Mouse (Mus musculus) kidney, embryonic 15.5 days (tissue): ENCODE measurements at regions not wholly inside any gene's neighbourhood (a gene's known extent, or its start where the extent isn't known, plus 50 kb on each side); places are given as distances from the start of the nearest gene placed in this dataset.
"Not testable (repeated sequence)": the region's sequence is repeated elsewhere in the genome, so short reads cannot be mapped to it uniquely, and the experiment has no call there.

Source experiments
- ATAC-seq: fragments of 200-750 bp; cut with Nextera tagmentation; replicated peaks from 2 replicates; pipeline ENCODE4 v1.8.0; 2017; ENCODE audit warnings: moderate TSS enrichment; ENCODE audit not compliant: low FRiP score
- H3K27ac ChIP-seq: fragments of 300-500 bp; sonication (generic); 2 replicates; pipeline ENCODE4 v1.5.1; 2015; ENCODE audit warnings: mild to moderate bottlenecking, inconsistent platforms
- H3K27me3 ChIP-seq: fragments of 300-500 bp; sonication (generic); 2 replicates; pipeline ENCODE4 v1.6.1; 2015; ENCODE audit warnings: inconsistent platforms
- H3K36me3 ChIP-seq: fragments of 300-500 bp; sonication (generic); 2 replicates; pipeline ENCODE4 v1.6.1; 2015; ENCODE audit warnings: inconsistent platforms
- H3K4me1 ChIP-seq: fragments of 300-500 bp; sonication (generic); 2 replicates; pipeline ENCODE4 v1.6.1; 2015; ENCODE audit warnings: inconsistent platforms
- H3K4me2 ChIP-seq: fragments of 300-500 bp; sonication (generic); 2 replicates; pipeline ENCODE4 v1.6.1; 2015; ENCODE audit warnings: moderate library complexity, mild to moderate bottlenecking, inconsistent platforms
- H3K4me3 ChIP-seq: fragments of 300-500 bp; sonication (generic); replicated peaks from 2 replicates; pipeline ENCODE4 v1.5.1; 2015; ENCODE audit warnings: mild to moderate bottlenecking, inconsistent platforms
- H3K9ac ChIP-seq: fragments of 300-500 bp; sonication (generic); 2 replicates; pipeline ENCODE4 v1.6.1; 2015; ENCODE audit warnings: mild to moderate bottlenecking, inconsistent platforms
- H3K9me3 ChIP-seq: fragments of 300-500 bp; sonication (generic); replicated peaks from 2 replicates; pipeline ENCODE4 v1.6.1; 2016; ENCODE audit warnings: inconsistent platforms
- WGBS: fragments of 180-500 bp; shearing (Covaris S2); methylation state at CpG from one replicate; pipeline ENCODE4 v1.1.7; 2015; ENCODE audit warnings: mixed read lengths; 5-methylcytosine and 5-hydroxymethylcytosine counted together

DNA sequence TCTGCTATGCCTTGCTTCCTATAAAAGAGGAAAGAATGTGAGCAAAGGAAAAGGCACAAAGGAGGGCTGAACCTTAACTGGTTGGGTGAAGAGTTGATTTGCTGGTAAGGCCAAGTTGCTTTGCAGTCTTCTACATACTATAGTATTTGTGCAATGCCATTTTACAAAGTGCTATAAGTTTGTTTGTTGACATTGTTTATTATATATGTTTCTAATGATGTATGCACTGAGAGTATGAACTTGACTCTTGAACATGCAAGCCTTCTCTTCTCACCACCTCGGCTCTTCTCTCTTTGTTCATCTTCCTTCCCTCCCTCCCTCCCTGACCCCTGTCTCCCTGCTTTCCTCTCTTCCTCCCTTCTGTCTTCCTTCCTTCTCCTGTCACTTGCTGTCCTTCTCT lies 135.9 kb upstream of the 1700056E22Rik start:
- H3K36me3 ChIP-seq = no peaks in the 10 kb centered on the region
- no peak overlapping the region for H3K4me2 ChIP-seq
- H3K9ac ChIP-seq = no peak overlapping the region
- H3K9me3 ChIP-seq = no peaks in the 10 kb centered on the region
- no peaks in the 10 kb centered on the region for H3K27me3 ChIP-seq
- no peak for ATAC-seq
- no peak overlapping the region for H3K27ac ChIP-seq
- no peaks in the 10 kb centered on the region for H3K4me1 ChIP-seq
- H3K4me3 ChIP-seq = no peak overlapping the region
- WGBS = 20% methylated on average over 1 of the region's 1 CpGs

DNA sequence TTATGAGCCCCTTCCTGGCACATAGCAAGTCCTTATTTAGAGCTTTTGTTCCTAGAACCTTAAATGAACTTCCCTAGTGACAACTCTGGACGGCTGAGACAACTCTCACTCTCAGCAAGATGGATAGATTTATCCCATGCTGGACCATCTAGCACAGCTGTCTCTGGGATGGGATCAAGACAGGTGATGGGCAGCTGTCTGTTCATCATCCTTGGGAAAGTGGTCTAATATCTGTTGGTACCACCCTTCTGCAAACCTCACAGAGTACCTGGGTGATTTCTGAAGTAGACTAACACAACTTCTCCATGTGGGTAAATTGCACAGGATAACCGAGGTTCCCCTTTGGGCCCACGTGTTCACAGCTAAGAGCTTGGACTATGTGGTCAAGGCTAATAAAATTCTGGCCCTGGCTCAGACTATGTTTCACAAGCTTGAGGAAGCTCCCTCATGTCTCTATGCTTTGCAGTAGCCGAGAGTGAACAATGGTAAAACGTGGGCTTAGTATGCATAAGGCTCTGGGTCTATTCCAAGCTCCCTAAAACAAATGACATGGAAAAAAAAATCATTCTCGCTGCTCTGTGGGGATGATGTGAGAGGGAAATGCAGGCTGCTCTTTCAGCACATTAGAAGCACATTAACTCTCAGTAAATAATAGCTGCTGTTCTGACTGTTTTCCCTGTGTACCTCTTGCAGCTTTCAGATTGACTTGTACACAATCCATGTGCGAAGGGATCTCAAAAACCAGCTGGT lies 135.1 kb upstream of the 1700056E22Rik start:
- no peaks in the 10 kb centered on the region for H3K4me1 ChIP-seq
- H3K9me3 ChIP-seq = no peaks in the 10 kb centered on the region
- H3K4me3 ChIP-seq = no peak overlapping the region
- no peaks in the 10 kb centered on the region for H3K27me3 ChIP-seq
- H3K4me2 ChIP-seq = no peak overlapping the region
- no peak for ATAC-seq
- no peak overlapping the region for H3K27ac ChIP-seq
- WGBS = 64% methylated on average over 7 of the region's 7 CpGs
- no peaks in the 10 kb centered on the region for H3K36me3 ChIP-seq
- no peak overlapping the region for H3K9ac ChIP-seq

DNA sequence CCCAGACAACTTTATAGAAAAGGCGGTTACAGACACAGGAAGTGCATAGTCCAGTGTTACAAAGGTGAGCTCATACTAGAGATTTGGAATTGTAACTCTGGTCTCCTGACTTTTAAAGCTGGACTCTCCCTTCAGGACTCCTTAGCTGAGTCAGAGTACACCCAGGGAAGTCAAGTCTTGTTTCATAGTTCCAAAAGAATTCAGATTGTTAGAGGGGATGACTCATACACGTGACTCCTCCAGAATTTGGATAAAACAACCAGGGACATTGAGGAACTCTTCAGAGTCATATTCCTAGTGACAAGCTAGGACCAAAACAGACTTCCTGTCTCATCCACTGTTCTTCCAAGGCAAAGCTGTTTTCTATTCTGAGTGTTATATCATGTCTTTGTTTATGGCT lies 132.8 kb upstream of the 1700056E22Rik start:
- 83% methylated on average over 2 of the region's 2 CpGs for WGBS
- H3K4me2 ChIP-seq = no peak overlapping the region

DNA sequence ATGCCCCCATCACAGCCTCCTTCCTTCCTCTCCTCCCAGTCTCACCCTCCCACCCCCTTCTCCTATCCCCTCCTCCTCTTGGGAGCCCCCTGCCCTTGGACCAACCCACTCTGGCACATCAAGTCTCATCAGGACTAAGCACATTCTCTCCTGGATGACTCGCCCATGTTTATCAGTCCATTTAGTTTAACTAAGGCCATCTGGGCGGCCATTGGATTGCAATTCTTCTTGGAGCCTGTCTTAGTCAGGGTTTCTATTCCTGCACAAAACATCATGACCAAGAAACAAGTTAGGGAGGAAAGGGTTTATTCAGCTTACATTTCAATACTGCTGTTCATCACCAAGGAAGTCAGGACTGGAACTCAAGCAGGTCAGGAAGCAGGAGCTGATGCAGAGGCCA lies 128.4 kb upstream of the 1700056E22Rik start:
- ATAC-seq = not testable (repeated sequence)

More for the DNA sequence above, 132.8 kb upstream of the 1700056E22Rik start:
- no peaks in the 10 kb centered on the region for H3K27me3 ChIP-seq
- H3K36me3 ChIP-seq = no peaks in the 10 kb centered on the region
- no peak overlapping the region for H3K4me3 ChIP-seq
- no peak overlapping the region for H3K9ac ChIP-seq
- ATAC-seq = no peak
- H3K4me1 ChIP-seq = no peaks in the 10 kb centered on the region
- H3K9me3 ChIP-seq = no peaks in the 10 kb centered on the region
- H3K27ac ChIP-seq = no peak overlapping the region

DNA sequence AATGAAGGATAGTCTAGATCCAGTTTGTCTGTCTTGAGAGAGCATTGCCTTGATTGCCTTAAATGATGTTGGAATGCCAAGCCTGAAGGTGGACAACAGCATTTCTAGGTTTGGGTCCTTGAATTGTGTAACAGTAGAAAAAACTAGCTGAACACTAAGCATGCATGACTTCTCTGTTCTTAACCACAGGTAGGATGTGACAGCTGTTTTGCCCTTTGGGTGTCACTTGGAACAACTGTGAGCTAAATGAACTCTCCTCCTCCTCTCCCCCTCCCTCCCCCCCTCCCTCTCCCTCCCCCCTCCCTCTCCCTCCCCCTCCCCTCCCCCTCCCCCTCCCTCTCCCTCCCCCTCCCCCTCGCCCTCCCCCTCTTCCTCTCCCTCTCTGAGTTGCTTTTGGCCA lies 113.6 kb upstream of the 1700056E22Rik start:
- Histone ChIP-seq H3K27ac (no peak overlapping the region), H3K36me3 (no peaks in the 10 kb centered on the region), H3K9me3 (no peaks in the 10 kb centered on the region), H3K27me3 (no peaks in the 10 kb centered on the region), H3K4me3 (no peak overlapping the region), H3K9ac (no peak overlapping the region), H3K4me2 (no peak overlapping the region), H3K4me1 (no peaks in the 10 kb centered on the region)
- no peak for ATAC-seq
- WGBS = no CpG with 5 or more reads among the region's 1 CpGs

More for the DNA sequence above, 128.4 kb upstream of the 1700056E22Rik start:
- H3K9me3 ChIP-seq, H3K4me3 ChIP-seq, H3K27me3 ChIP-seq, H3K9ac ChIP-seq, H3K4me1 ChIP-seq, H3K4me2 ChIP-seq, H3K27ac ChIP-seq, H3K36me3 ChIP-seq: not testable (repeated sequence)
- 86% methylated on average over 2 of the region's 2 CpGs for WGBS

DNA sequence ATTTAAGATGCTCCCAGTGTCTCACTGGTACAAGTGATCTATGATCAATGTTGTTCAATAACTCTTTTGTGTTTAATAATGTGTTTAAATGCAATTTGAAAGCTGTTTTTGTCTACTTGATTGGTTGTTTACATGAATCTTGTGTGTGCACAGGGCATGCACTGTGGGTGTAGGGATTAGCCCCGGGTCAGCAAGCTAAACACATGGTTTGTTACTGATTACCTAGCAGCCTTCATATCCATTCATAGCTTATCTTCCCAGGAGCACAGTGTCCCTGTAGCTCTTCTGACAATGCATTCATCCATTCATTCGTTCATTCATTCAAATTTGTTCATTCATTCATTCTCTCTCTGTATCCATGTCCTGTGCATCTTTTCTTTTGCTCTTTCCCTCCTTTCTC lies 108.9 kb upstream of the 1700056E22Rik start:
- Histone ChIP-seq H3K27ac (no peak overlapping the region), H3K27me3 (no peaks in the 10 kb centered on the region), H3K4me3 (no peak overlapping the region), H3K4me2 (no peak overlapping the region), H3K9ac (no peak overlapping the region), H3K4me1 (no peaks in the 10 kb centered on the region), H3K9me3 (no peaks in the 10 kb centered on the region; the same call in 1 of the 2 replicates), H3K36me3 (no peaks in the 10 kb centered on the region)
- 64% methylated on average over 2 of the region's 2 CpGs for WGBS
- ATAC-seq = no peak

DNA sequence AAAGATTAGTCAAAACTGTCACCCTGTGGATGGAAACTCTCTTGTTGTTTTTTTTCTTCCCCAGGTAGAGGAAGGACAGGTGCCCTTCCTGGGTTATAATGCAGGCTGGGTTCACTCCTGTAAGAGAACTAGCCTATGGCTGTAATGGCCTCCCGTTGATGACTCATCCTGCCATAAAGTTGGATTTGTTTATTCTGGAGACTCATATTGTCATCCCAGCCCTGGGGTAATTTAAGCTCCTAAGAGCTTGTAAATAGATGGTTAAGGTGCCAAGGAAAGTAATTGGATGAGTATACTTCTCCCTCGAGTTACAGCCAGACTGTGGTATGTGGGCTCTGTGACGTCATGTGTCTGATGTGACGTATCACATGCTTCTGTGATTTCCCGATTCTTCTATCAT lies 106.4 kb upstream of the 1700056E22Rik start:
- H3K36me3 ChIP-seq = no peaks in the 10 kb centered on the region
- no peak overlapping the region for H3K27ac ChIP-seq
- no peak overlapping the region for H3K4me3 ChIP-seq
- no peak overlapping the region for H3K4me2 ChIP-seq
- no peaks in the 10 kb centered on the region for H3K4me1 ChIP-seq
- H3K27me3 ChIP-seq = no peaks in the 10 kb centered on the region
- WGBS = 39% methylated on average over 5 of the region's 5 CpGs
- no peaks in the 10 kb centered on the region; the same call in 1 of the 2 replicates for H3K9me3 ChIP-seq
- H3K9ac ChIP-seq = no peak overlapping the region
- no peak for ATAC-seq

DNA sequence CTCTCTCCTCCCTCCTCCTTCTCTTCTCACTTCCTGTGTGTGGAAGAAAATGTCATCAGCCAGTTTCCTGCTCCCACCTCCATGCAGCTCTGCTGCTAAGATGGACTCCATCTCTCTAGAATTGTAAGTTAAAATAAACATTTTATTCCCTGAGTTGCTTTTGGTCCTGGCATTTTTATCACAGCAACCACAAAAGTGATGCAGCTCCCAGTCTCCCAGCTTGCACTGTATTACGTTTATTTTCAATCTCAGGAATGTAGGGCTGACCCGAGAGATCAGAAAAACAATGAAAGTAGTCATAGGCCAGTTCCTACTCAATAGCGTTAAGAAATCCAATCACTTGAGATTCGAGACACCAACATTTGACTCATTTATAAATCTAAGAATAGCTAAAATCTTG lies 106.0 kb upstream of the 1700056E22Rik start:
- Histone ChIP-seq H3K4me2 (no peak overlapping the region), H3K9me3 (no peaks in the 10 kb centered on the region; the same call in 1 of the 2 replicates), H3K36me3 (no peaks in the 10 kb centered on the region), H3K27ac (no peak overlapping the region), H3K27me3 (no peaks in the 10 kb centered on the region), H3K9ac (no peak overlapping the region), H3K4me3 (no peak overlapping the region), H3K4me1 (no peaks in the 10 kb centered on the region)
- no peak for ATAC-seq
- 56% methylated on average over 4 of the region's 4 CpGs for WGBS

DNA sequence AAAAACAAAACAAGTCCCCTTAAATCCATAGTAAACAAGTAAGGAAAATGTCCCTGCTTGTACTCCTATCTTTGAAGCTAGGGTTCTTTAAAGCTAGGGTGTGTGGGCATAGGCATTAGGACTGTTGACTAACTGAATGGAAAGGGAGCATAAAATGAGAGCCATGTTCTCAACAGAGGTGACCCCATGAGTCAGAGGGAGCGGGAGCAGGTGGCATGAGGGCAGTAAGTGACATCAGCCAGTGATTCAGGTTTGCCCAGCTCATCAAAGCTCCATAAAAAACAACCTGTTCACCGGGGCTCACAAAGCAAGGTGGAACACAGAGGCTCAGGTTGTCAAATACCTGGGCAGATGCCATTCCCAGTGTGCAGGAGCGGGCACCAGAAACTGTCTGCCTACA lies 104.6 kb upstream of the 1700056E22Rik start:
- Histone ChIP-seq H3K4me3 (no peak overlapping the region), H3K9ac (no peak overlapping the region), H3K27me3 (no peaks in the 10 kb centered on the region), H3K4me1 (no peaks in the 10 kb centered on the region), H3K36me3 (no peaks in the 10 kb centered on the region), H3K9me3 (no peaks in the 10 kb centered on the region; the same call in 1 of the 2 replicates), H3K27ac (no peak overlapping the region), H3K4me2 (no peak overlapping the region)
- no peak for ATAC-seq
- 87% methylated on average over 3 of the region's 3 CpGs for WGBS

DNA sequence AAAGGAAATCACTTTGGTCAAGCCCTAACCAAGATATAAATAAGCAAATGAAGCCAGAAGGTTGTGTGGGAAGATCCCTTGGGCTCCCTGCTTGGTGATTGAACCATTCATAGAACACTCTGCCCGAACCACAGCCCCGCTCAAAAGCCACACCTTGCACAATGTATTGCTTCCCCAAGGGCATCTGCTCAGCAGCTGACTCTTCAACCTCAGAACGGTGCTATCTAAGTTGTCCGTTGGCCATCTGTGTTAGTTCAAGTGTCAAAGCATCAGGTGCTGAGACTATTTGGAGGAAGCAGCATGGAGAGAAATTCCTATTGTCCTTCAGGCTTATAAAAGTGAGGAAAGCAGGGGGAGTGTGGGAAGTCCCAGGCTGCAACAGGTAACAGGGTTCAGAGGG lies 96.8 kb upstream of the 1700056E22Rik start:
- H3K4me2 ChIP-seq = no peak overlapping the region
- no peak for ATAC-seq
- no peaks in the 10 kb centered on the region for H3K9me3 ChIP-seq
- no peak overlapping the region for H3K27ac ChIP-seq
- no peaks in the 10 kb centered on the region for H3K36me3 ChIP-seq
- H3K4me3 ChIP-seq = no peak overlapping the region
- no peak overlapping the region for H3K9ac ChIP-seq
- no peaks in the 10 kb centered on the region for H3K4me1 ChIP-seq
- 88% methylated on average over 4 of the region's 4 CpGs for WGBS
- H3K27me3 ChIP-seq = no peaks in the 10 kb centered on the region

DNA sequence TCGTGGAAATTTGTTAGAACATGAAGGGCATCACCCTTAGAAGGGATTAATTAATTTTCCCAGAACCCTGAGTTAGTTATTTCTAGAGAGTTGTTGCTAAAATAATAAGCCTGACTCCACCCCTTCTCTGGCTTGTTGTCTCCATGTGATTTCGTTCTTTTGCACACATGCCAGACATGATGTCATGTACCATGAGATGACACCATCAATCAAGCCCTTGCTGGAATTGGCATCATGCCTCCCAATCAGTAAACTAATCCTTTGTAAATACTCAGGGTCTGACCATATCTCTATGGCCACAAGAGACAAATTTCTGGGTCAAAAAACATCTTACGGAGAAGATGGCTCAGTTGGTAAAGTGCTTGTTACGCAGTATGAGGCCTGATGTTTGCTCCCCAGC lies 93.2 kb upstream of the 1700056E22Rik start:
- Histone ChIP-seq H3K4me1 (no peaks in the 10 kb centered on the region), H3K9me3 (no peaks in the 10 kb centered on the region), H3K27ac (no peak overlapping the region), H3K4me2 (no peak overlapping the region), H3K9ac (no peak overlapping the region), H3K27me3 (no peaks in the 10 kb centered on the region), H3K4me3 (no peak overlapping the region), H3K36me3 (no peaks in the 10 kb centered on the region)
- 85% methylated on average over 4 of the region's 4 CpGs for WGBS
- no peak for ATAC-seq

DNA sequence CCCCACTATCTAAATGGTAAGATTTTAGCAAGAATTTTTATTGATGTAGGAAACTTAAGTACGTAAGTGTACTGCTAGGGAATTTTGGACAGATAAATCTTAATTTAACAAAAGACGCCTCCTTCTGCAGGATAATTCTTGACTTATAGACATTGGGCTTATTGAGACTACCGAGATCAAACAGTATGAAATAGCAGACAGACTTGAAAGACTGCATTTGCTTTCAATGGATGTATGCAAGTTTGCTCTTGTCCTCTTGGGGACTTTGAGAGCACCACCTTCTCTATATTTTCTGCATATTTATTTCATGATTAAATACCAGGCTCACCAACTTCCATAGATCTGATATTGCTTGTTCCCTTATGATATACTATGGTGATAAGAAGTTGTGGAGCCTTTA lies 92.8 kb upstream of the 1700056E22Rik start:
- WGBS = 83% methylated on average over 3 of the region's 3 CpGs
- ATAC-seq = no peak
- Histone ChIP-seq H3K4me1 (no peaks in the 10 kb centered on the region), H3K27ac (no peak overlapping the region), H3K9ac (no peak overlapping the region), H3K4me2 (no peak overlapping the region), H3K36me3 (no peaks in the 10 kb centered on the region), H3K27me3 (no peaks in the 10 kb centered on the region), H3K4me3 (no peak overlapping the region), H3K9me3 (no peaks in the 10 kb centered on the region)
